Mouse (Mus musculus): ENCODE data around the gene Fgfr2. TPM values are rescaled to one million over a fixed set of nuclear protein-coding genes. Genes with fewer than 3 reads are reported as not detected.
A peak's percentile ranks its signal among the peaks of the same experiment; 100 is the strongest.

Gene Fgfr2
- polyA plus RNA-seq, 1 experiment from 2014 or later: 93.6 TPM

DNA sequence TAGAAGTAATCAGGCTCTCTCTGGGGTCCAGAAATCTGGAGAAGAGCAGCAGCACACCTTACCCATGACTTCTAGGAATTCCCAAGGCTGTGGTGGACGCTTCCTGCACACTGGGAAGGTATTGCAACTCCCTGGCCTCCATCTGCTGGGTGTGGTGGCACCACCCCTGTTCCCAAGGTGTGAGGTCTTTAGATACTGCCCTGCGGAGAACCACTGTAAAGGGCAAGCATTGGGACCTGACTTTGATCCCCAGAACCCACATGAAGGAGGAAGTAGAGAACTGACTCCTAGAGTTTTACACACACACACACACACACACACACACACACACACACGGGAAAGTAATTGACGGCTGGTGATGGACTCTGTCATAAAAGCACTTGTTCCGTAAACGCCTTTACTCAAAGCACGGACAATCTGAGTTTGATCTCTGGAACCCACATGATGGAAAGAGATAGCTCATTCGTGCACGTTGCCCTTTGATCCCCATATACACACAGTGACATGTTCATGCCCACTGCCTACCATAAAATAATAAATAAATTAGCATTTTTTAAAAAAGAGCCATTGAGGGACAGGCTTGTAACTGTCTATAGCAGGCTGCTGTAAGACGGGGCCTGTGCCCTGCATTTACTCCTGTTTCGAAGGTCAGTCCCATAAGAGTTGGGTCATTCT is 478.4 kb downstream of the Fgfr2 start:
- DNase-seq (ENCODE audit: low spot score) (no peak), ATAC-seq (replicated peaks; ENCODE audit: low FRiP score) (no peak)
- 86% methylated on average over 11 of the region's 11 CpGs for WGBS

GRCm38 (mm10) chr7:132641606-132642005 is 481.5 kb downstream of the Fgfr2 start:
- DNase-seq (ENCODE audit: low spot score) (no peak), ATAC-seq (replicated peaks; ENCODE audit: low FRiP score) (no peak)
- Histone ChIP-seq H3K4me3 (ENCODE audit: low read depth, low read length) (no peak overlapping the region), H3K27ac (ENCODE audit: low read depth, low read length) (no peak overlapping the region), H3K4me1 (replicated peaks; ENCODE audit: control insufficient read depth, insufficient read depth, low read length) (no peaks in the 10 kb centered on the region), H3K9me3 (ENCODE audit: control insufficient read depth, low read length) (no peaks in the 10 kb centered on the region), H3K4me2 (ENCODE audit: low read depth, low read length, severe bottlenecking) (no peak overlapping the region), H3K36me3 (ENCODE audit: control insufficient read depth, insufficient read depth, low read length) (no peaks in the 10 kb centered on the region), H3K27me3 (ENCODE audit: control insufficient read depth, insufficient read depth, low read length) (0 out of 2 replicates have a peak, but pooled peaks cover 2% of the 10 kb centered on the region), H3K9ac (ENCODE audit: low read length) (no peak overlapping the region)
- 68% methylated on average over 1 of the region's 1 CpGs for WGBS

More for the DNA sequence above, 478.4 kb downstream of the Fgfr2 start:
- Histone ChIP-seq H3K9ac (ENCODE audit: low read length) (no peak overlapping the region), H3K4me1 (replicated peaks; ENCODE audit: control insufficient read depth, insufficient read depth, low read length) (no peaks in the 10 kb centered on the region), H3K36me3 (ENCODE audit: control insufficient read depth, insufficient read depth, low read length) (no peaks in the 10 kb centered on the region), H3K4me2 (ENCODE audit: low read depth, low read length, severe bottlenecking) (no peak overlapping the region), H3K9me3 (ENCODE audit: control insufficient read depth, low read length) (no peaks in the 10 kb centered on the region), H3K27ac (ENCODE audit: low read depth, low read length) (no peak overlapping the region), H3K4me3 (ENCODE audit: low read depth, low read length) (no peak overlapping the region), H3K27me3 (ENCODE audit: control insufficient read depth, insufficient read depth, low read length) (no peaks in the 10 kb centered on the region)

DNA sequence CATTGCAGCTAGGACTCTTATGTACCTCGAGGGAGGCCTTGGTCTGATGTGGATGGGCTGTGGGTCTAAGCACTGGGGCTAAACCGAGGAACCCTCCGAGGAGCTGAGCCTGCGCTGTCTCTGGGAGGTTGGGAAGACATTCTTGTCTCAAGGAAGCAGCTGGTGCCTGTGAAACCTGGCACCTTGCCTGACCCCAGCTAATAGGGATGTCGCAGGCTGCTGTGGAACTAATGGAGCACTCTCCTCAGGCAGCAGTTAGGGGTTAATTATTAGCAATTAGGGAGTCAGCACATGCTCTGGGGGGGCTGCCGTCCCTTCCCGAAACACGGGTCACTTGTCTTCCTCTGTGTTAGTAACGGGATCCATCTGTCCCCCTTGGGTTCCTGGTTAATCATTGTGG is 482.2 kb downstream of the Fgfr2 start:
- WGBS: 54% methylated on average over 9 of the region's 9 CpGs
- no peaks in the 10 kb centered on the region for H3K9me3 ChIP-seq (ENCODE audit: control insufficient read depth, low read length)
- no peak overlapping the region for H3K4me3 ChIP-seq (ENCODE audit: low read depth, low read length)
- no peak overlapping the region for H3K9ac ChIP-seq (ENCODE audit: low read length)
- 0 out of 2 replicates have a peak, but pooled peaks cover 2% of the 10 kb centered on the region for H3K27me3 ChIP-seq (ENCODE audit: control insufficient read depth, insufficient read depth, low read length)
- no peak overlapping the region for H3K27ac ChIP-seq (ENCODE audit: low read depth, low read length)
- ATAC-seq (replicated peaks; ENCODE audit: low FRiP score) (no peak), DNase-seq (ENCODE audit: low spot score) (no peak)
- no peak overlapping the region for H3K4me2 ChIP-seq (ENCODE audit: low read depth, low read length, severe bottlenecking)
- H3K4me1 ChIP-seq (replicated peaks; ENCODE audit: control insufficient read depth, insufficient read depth, low read length): no peaks in the 10 kb centered on the region
- no peaks in the 10 kb centered on the region for H3K36me3 ChIP-seq (ENCODE audit: control insufficient read depth, insufficient read depth, low read length)

DNA sequence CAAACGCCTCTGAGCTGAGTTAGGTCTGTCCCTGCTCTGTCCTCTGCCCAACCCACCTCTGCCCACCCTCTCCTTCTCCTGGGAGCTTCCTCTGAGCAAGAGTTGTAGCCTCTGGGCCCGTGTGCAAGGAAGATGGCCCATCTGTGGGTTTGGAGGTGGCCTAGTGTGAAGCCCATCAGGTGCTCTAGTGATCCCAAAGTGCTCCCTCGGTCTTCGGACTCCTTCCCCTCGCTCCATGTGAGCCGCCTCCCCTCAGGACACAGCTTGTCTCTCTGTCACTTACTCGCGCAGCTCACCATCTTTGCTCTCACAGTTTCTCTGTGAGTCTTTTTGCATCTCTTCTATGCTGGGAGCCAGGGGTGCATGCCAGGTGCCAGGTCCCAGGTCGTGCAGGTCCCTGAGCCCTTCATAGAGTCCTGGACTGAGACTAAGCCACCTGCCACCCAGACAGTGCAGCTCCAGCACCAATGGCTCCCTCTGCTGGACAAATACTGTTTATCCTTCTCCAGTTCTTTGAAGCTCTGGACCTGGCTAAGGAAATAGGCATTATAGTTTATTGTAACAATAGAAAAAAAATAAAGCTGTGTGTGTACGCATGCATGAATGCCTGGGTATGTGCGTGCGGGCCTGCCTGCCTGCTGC is 484.6 kb downstream of the Fgfr2 start:
- DNase-seq (ENCODE audit: low spot score) (peak; percentile 65), ATAC-seq (replicated peaks; ENCODE audit: low FRiP score) (0 out of 2 replicates have a peak, but pooled peaks have one; percentile 51)
- no peak overlapping the region for H3K4me2 ChIP-seq (ENCODE audit: low read depth, low read length, severe bottlenecking)
- H3K27ac ChIP-seq (ENCODE audit: low read depth, low read length): no peak overlapping the region
- H3K4me1 ChIP-seq (replicated peaks; ENCODE audit: control insufficient read depth, insufficient read depth, low read length): no peaks in the 10 kb centered on the region
- no peak overlapping the region for H3K4me3 ChIP-seq (ENCODE audit: low read depth, low read length)
- 60% methylated on average over 12 of the region's 12 CpGs for WGBS
- H3K36me3 ChIP-seq (ENCODE audit: control insufficient read depth, insufficient read depth, low read length): no peaks in the 10 kb centered on the region
- H3K9me3 ChIP-seq (ENCODE audit: control insufficient read depth, low read length): no peaks in the 10 kb centered on the region
- no peak overlapping the region for H3K9ac ChIP-seq (ENCODE audit: low read length)
- H3K27me3 ChIP-seq (ENCODE audit: control insufficient read depth, insufficient read depth, low read length): 0 out of 2 replicates have a peak, but pooled peaks cover 2% of the 10 kb centered on the region

DNA sequence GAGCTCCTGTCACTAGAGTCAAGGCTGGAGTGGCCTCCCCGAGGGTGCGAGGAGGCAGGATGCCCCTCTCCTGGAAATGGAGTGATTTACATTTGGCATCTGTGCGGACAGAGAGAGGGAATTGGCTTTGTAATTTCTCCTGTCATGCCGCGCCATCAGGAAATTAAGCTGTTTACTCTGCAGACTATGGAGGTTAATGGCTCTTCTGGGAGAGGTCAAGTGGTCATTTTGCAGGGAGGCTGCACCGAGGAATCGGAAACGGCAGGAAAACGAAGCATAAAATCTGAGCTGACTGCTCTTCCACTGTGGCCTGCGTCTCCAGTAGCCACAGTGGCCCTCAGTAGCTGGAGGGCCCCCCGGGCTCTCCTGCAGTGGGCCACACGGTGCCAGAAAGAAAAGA is 485.9 kb downstream of the Fgfr2 start:
- DNase-seq (ENCODE audit: low spot score) (no peak), ATAC-seq (replicated peaks; ENCODE audit: low FRiP score) (no peak)
- H3K9ac ChIP-seq (ENCODE audit: low read length): no peak overlapping the region
- 0 out of 2 replicates have a peak, but pooled peaks cover 2% of the 10 kb centered on the region for H3K27me3 ChIP-seq (ENCODE audit: control insufficient read depth, insufficient read depth, low read length)
- WGBS: 65% methylated on average over 12 of the region's 12 CpGs
- H3K4me3 ChIP-seq (ENCODE audit: low read depth, low read length): no peak overlapping the region
- H3K36me3 ChIP-seq (ENCODE audit: control insufficient read depth, insufficient read depth, low read length): no peaks in the 10 kb centered on the region
- no peaks in the 10 kb centered on the region for H3K9me3 ChIP-seq (ENCODE audit: control insufficient read depth, low read length)
- no peak overlapping the region for H3K4me2 ChIP-seq (ENCODE audit: low read depth, low read length, severe bottlenecking)
- H3K4me1 ChIP-seq (replicated peaks; ENCODE audit: control insufficient read depth, insufficient read depth, low read length): no peaks in the 10 kb centered on the region
- H3K27ac ChIP-seq (ENCODE audit: low read depth, low read length): no peak overlapping the region

- Histone ChIP-seq H3K27ac (ENCODE audit: low read depth, low read length) (no peak overlapping the region), H3K4me2 (ENCODE audit: low read depth, low read length, severe bottlenecking) (no peak overlapping the region), H3K4me1 (replicated peaks; ENCODE audit: control insufficient read depth, insufficient read depth, low read length) (no peaks in the 10 kb centered on the region), H3K9ac (ENCODE audit: low read length) (no peak overlapping the region), H3K36me3 (ENCODE audit: control insufficient read depth, insufficient read depth, low read length) (no peaks in the 10 kb centered on the region), H3K27me3 (ENCODE audit: control insufficient read depth, insufficient read depth, low read length) (no peaks in the 10 kb centered on the region), H3K9me3 (ENCODE audit: control insufficient read depth, low read length) (no peaks in the 10 kb centered on the region), H3K4me3 (ENCODE audit: low read depth, low read length) (no peak overlapping the region)
- WGBS: 83% methylated on average over 11 of the region's 11 CpGs
- DNase-seq (ENCODE audit: low spot score): no peak
- ATAC-seq (replicated peaks; ENCODE audit: low FRiP score): no peak
These were observed 491.8 kb downstream of the Fgfr2 start for GRCm38 (mm10) chr7:132631313-132631712.

DNA sequence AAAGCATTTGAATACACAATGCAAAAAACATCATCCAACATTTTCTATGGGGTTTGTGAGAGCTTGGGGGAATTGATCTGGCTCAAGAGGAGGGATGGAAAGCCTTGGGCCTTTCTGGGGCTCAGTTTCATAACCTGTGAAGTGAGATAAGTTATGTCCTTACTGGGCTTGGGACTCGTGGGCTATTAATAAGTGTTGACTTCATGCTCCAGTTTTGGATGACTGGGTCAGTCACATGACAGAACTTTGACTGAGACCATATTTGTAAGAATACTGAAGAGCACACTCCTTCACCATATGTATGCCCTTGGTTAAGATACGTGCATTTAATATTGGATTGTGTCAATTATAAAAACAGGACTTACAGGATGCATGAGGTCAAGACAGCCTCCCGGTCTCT is 495.7 kb downstream of the Fgfr2 start:
- 88% methylated on average over 3 of the region's 3 CpGs for WGBS
- no peak overlapping the region for H3K9ac ChIP-seq (ENCODE audit: low read length)
- no peak overlapping the region for H3K4me3 ChIP-seq (ENCODE audit: low read depth, low read length)
- no peaks in the 10 kb centered on the region for H3K4me1 ChIP-seq (replicated peaks; ENCODE audit: control insufficient read depth, insufficient read depth, low read length)
- H3K4me2 ChIP-seq (ENCODE audit: low read depth, low read length, severe bottlenecking): no peak overlapping the region
- no peaks in the 10 kb centered on the region for H3K36me3 ChIP-seq (ENCODE audit: control insufficient read depth, insufficient read depth, low read length)
- no peak for DNase-seq (ENCODE audit: low spot score)
- H3K27ac ChIP-seq (ENCODE audit: low read depth, low read length): no peak overlapping the region
- H3K9me3 ChIP-seq (ENCODE audit: control insufficient read depth, low read length): no peaks in the 10 kb centered on the region
- no peaks in the 10 kb centered on the region for H3K27me3 ChIP-seq (ENCODE audit: control insufficient read depth, insufficient read depth, low read length)
- ATAC-seq (replicated peaks; ENCODE audit: low FRiP score): no peak

DNA sequence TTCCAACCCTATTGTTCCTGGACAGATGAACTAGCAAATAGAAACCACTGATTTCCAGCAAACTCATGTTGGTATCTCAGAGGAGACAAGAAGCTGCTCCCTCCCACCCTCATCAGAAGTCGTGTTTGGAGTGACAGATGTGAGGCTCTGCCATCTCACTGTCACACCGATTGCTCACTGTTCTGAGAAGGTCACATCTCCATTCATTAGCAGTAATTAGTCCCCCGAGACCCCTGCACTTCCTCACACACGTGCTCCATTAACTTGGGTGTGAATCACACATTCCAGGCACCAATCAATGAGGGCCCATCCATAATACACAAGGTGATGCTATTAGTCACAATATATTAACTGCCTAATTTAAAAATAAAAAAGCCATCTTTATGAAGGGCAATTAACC is 497.0 kb downstream of the Fgfr2 start:
- H3K36me3 ChIP-seq (ENCODE audit: control insufficient read depth, insufficient read depth, low read length): no peaks in the 10 kb centered on the region
- H3K4me1 ChIP-seq (replicated peaks; ENCODE audit: control insufficient read depth, insufficient read depth, low read length): no peaks in the 10 kb centered on the region
- peak; percentile 24; the same call in 1 of the 2 replicates for ATAC-seq (replicated peaks; ENCODE audit: low FRiP score)
- DNase-seq (ENCODE audit: low spot score): no peak
- 68% methylated on average over 4 of the region's 4 CpGs for WGBS
- no peak overlapping the region for H3K27ac ChIP-seq (ENCODE audit: low read depth, low read length)
- H3K9me3 ChIP-seq (ENCODE audit: control insufficient read depth, low read length): no peaks in the 10 kb centered on the region
- H3K27me3 ChIP-seq (ENCODE audit: control insufficient read depth, insufficient read depth, low read length): no peaks in the 10 kb centered on the region
- H3K4me3 ChIP-seq (ENCODE audit: low read depth, low read length): no peak overlapping the region
- H3K9ac ChIP-seq (ENCODE audit: low read length): no peak overlapping the region
- H3K4me2 ChIP-seq (ENCODE audit: low read depth, low read length, severe bottlenecking): no peak overlapping the region

DNA sequence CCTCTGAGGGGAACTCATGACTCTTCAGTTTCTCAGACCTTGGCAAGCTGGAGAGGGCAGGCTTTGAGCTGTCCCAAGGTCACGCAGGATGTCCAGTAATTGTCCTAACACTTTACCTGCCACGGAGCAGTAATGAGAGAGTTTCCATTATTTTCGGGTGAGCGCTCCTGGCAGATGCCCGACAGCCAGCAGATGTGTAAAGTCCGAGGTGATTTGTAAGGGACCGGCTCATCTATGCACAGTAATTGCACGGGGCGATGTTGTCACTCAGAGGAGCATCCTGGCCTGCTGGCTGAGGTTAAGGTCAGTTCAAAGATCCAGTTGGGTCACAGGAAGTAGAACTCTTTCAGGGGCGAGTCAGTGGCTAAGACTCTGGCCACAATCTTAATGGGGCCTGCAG is 499.0 kb downstream of the Fgfr2 start:
- no peak overlapping the region for H3K4me2 ChIP-seq (ENCODE audit: low read depth, low read length, severe bottlenecking)
- DNase-seq (ENCODE audit: low spot score) (no peak), ATAC-seq (replicated peaks; ENCODE audit: low FRiP score) (no peak)
- no peak overlapping the region for H3K9ac ChIP-seq (ENCODE audit: low read length)
- no peaks in the 10 kb centered on the region for H3K27me3 ChIP-seq (ENCODE audit: control insufficient read depth, insufficient read depth, low read length)
- no peaks in the 10 kb centered on the region for H3K36me3 ChIP-seq (ENCODE audit: control insufficient read depth, insufficient read depth, low read length)
- no peak overlapping the region for H3K4me3 ChIP-seq (ENCODE audit: low read depth, low read length)
- no peaks in the 10 kb centered on the region for H3K4me1 ChIP-seq (replicated peaks; ENCODE audit: control insufficient read depth, insufficient read depth, low read length)
- H3K9me3 ChIP-seq (ENCODE audit: control insufficient read depth, low read length): no peaks in the 10 kb centered on the region
- no peak overlapping the region for H3K27ac ChIP-seq (ENCODE audit: low read depth, low read length)
- WGBS: 73% methylated on average over 10 of the region's 10 CpGs
